Mouse (Mus musculus) erythroid progenitor cell, adult 5-6 weeks (primary cell): ENCODE data around the gene Pes1. TPM values are rescaled to one million over a fixed set of nuclear protein-coding genes. Genes with fewer than 3 reads are reported as not detected.
"Not testable (repeated sequence)": the region's sequence is repeated elsewhere in the genome, so short reads cannot be mapped to it uniquely, and the experiment has no call there.

ENCODE experiments used
- ATAC-seq: replicated peaks from 2 replicates; pipeline ENCODE4 v1.8.0; 2016; ENCODE audit warnings: moderate number of reproducible peaks, mild to moderate bottlenecking, moderate TSS enrichment, inconsistent platforms; ENCODE audit not compliant: poor library complexity, low FRiP score, severe bottlenecking
- total RNA-seq, 2 experiments: library from RNA; stranded (forward) in 1 of 2; stranded (reverse) in 1 of 2; fragments of 150-400 nt in 1 of 2; fragments of 186-747, 209-891 nt in 1 of 2; gene quantifications; 2 replicates each; pipeline versions ENCODE4 v1.2.3 to v1.2.4; 2015 to 2017; ENCODE audit warnings: low replicate concordance in 2 of 2

Gene Pes1
- total RNA-seq, 2 experiments from 2014 or later = 6.3 to 10.5 TPM

GRCm38 (mm10) chr11:3997978-3998720, 34.4 kb downstream of the Pes1 start:
- ATAC-seq = no peak

DNA sequence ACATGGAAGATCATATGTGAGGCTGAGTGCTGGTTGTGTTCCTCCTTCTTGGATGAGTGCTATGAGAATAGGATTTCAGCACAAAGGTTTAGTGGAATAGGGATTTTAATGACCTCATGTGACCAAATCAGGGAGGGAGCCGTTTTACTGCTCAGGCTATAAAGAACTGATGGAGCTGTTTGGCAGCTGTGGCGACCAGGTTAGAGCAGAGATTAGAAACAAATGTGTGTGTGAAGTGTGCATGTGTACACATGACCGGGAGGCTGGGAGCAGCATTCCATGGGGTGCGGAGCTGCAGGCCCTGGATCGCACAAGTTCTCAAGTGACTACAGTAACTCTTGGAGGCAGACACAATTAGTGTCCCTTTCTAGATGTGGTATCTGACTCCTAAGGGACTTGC, 35.8 kb downstream of the Pes1 start:
- no peak for ATAC-seq

DNA sequence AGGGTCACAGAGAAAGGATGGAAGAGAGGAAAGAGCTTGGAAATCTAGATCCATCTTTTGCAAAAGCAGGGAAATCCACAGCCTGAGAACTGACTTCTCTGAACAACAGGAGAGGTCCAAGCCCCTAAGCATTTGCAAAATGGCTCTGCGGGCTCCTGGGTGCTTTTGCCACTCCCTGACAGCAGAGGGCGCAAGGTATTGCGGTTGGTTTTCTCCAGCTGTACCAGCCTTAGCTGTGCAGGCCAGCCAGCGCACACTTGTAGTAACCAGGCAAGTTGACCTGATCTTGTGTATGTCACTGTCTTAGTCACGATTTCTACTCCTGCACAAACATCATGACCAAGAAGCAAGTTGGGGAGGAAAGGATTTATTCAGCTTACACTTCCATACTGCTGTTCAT, 37.8 kb downstream of the Pes1 start:
- peak; percentile 65; the same call in 1 of the 2 replicates for ATAC-seq

DNA sequence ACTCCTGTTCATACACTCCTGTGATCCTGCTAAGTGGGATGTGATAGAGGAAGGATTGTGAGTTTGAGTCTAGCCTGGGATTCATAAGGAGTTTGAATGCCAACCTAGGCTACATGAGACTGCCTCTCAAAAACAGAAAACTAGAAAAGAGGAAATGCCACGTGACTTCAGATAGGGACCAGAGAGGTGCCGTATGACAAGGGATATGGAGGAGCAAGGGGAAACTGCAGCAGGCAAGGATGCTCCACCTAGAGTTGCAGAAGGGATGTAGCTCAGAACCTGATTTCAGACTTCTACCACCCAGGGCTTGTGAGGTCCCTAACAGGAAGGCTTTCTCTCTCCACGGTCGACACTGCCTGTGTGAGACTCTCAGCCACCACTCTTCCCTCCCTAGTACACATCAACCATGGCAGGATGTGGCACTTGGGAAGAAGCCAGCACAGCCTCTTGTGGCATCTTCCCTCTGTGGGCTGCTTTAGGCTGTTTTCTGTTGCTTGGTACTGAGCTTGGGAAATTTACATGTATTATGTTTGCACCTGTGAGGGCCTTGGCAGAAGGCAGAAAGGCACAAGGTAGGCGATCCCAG, 41.5 kb downstream of the Pes1 start:
- ATAC-seq = no peak

- no peak for ATAC-seq
Observed at GRCm38 (mm10) chr11:4006462-4006861, 42.7 kb downstream of the Pes1 start.

DNA sequence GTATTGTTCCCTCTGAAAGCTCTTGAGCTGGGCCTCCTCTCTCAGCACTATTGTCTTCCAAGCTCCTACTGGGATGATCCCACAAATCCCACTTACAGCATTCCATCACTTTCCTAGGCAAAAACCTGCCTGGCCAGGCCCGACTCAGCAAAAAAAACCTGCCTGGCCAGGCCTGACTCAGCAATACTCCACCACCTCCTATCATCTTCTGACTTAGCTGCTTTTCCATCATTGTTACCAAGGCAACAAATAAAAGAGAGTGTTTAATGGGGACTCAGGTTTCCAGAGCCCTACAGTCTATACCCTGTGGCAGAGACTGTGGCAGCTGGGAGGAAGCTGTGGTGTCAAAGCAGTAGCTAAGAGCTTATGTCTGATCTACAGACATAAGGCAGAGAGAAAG, 48.8 kb downstream of the Pes1 start:
- ATAC-seq = no peak

GRCm38 (mm10) chr11:4015796-4016195, 52.0 kb downstream of the Pes1 start:
- not testable (repeated sequence) for ATAC-seq

GRCm38 (mm10) chr11:4022111-4022510, 58.3 kb downstream of the Pes1 start:
- not testable (repeated sequence) for ATAC-seq

- ATAC-seq = no peak
Observed at GRCm38 (mm10) chr11:4023321-4023720, 59.5 kb downstream of the Pes1 start.

DNA sequence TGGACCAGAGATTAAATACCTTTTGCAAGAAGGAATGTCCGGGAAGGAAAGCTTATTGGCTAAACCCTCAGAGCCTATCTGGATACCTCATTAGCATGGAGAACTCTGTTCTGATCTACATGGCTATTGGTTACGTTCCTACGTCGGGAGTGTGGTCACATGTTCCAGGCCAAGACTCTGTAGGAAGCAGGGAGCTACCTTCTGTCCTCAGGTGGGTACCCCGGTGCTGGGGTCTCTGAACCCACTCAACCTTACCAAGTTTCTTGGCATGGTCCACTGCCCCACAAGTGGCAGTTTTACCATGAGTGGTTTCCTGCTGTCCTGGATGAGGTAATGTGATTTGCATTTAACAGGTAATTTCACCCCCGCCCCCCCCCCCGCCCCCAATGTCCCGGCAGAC, 63.3 kb downstream of the Pes1 start:
- no peak for ATAC-seq

DNA sequence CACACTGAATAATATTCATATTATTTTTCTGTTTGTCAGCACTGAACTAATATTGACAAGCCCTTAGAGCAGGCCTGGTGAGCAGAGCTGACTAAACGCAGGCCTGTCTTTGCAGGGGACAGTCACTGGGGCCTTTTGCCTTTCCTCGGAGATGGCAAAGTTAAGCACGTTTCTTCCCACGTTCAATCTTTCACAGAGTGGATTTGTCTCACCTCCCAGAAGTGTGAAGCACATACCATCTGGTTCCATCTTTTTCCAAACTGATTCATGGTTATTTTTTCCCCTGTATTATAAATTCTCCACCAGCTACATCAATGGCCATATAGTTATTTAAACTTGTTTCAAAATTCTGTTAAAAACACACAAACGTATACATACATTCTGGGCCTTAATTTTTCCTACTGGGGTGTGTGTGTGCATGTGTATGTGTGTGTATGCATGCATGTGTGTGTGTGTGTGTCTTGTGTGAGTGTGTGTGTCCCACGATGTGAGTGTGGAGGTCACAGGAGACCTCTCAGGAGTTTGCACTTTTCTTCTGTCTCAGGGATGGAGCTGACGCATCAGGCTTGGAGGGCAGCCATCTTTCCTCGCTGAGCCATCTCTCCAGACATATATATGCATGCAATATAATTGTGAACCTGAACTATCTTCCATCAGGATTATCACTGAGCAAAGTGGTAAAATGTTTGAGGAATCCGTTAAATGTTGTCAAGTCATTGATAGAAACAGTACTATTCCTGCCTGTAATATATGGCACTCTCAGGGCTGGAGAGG, 64.0 kb downstream of the Pes1 start:
- no peak for ATAC-seq

GRCm38 (mm10) chr11:4029343-4029742, 65.6 kb downstream of the Pes1 start:
- no peak for ATAC-seq

Other genes starting within 250 kb of the Pes1 start
- not detected in 2 replicates for gene Osbp2, start 100.1 kb upstream of the Pes1 start, total RNA-seq (2015; ENCODE audit: low replicate concordance)
- not detected in 2 replicates for gene Osbp2, start 100.1 kb upstream of the Pes1 start, total RNA-seq (2017; ENCODE audit: low replicate concordance)
- not detected in 2 replicates for gene 4921536K21Rik, start 68.9 kb upstream of the Pes1 start, total RNA-seq (2015; ENCODE audit: low replicate concordance)
- not detected in 2 replicates for gene 4921536K21Rik, start 68.9 kb upstream of the Pes1 start, total RNA-seq (2017; ENCODE audit: low replicate concordance)
- gene Dusp18, start 68.7 kb upstream of the Pes1 start, total RNA-seq (2015; ENCODE audit: low replicate concordance) = not detected in 2 replicates
- not detected in 2 replicates for gene Dusp18, start 68.7 kb upstream of the Pes1 start, total RNA-seq (2017; ENCODE audit: low replicate concordance)
- 0.42 TPM in 1 of 2 replicates, not detected in the other for gene Slc35e4, start 49.3 kb upstream of the Pes1 start, total RNA-seq (2015; ENCODE audit: low replicate concordance)
- gene Slc35e4, start 49.3 kb upstream of the Pes1 start, total RNA-seq (2017; ENCODE audit: low replicate concordance) = 0.76 TPM in 1 of 2 replicates, not detected in the other
- 26.3 and 26.4 TPM in 2 replicates for gene Tcn2, start 31.8 kb upstream of the Pes1 start, total RNA-seq (2015; ENCODE audit: low replicate concordance)
- 8.5 and 22.8 TPM in 2 replicates for gene Tcn2, start 31.8 kb upstream of the Pes1 start, total RNA-seq (2017; ENCODE audit: low replicate concordance)
- gene 4930556J24Rik, start 12.8 kb downstream of the Pes1 start, total RNA-seq (2015; ENCODE audit: low replicate concordance) = not detected in 2 replicates
- gene 4930556J24Rik, start 12.8 kb downstream of the Pes1 start, total RNA-seq (2017; ENCODE audit: low replicate concordance) = not detected in 2 replicates
- not detected in 2 replicates for gene Gal3st1, start 19.7 kb downstream of the Pes1 start, total RNA-seq (2015; ENCODE audit: low replicate concordance)
- gene Gal3st1, start 19.7 kb downstream of the Pes1 start, total RNA-seq (2017; ENCODE audit: low replicate concordance) = not detected in 2 replicates
- not detected in 2 replicates for gene Sec14l4, start 67.5 kb downstream of the Pes1 start, total RNA-seq (2015; ENCODE audit: low replicate concordance)
- not detected in 2 replicates for gene Sec14l4, start 67.5 kb downstream of the Pes1 start, total RNA-seq (2017; ENCODE audit: low replicate concordance)
- gene Sec14l3, start 100.9 kb downstream of the Pes1 start, total RNA-seq (2015; ENCODE audit: low replicate concordance) = not detected in 2 replicates
- not detected in 2 replicates for gene Sec14l3, start 100.9 kb downstream of the Pes1 start, total RNA-seq (2017; ENCODE audit: low replicate concordance)
- 4.0 and 10.1 TPM in 2 replicates for gene Mtfp1, start 131.5 kb downstream of the Pes1 start, total RNA-seq (2015; ENCODE audit: low replicate concordance)
- gene Mtfp1, start 131.5 kb downstream of the Pes1 start, total RNA-seq (2017; ENCODE audit: low replicate concordance) = 2.8 and 8.0 TPM in 2 replicates
- 13.0 and 17.6 TPM in 2 replicates for gene Sec14l2, start 159.4 kb downstream of the Pes1 start, total RNA-seq (2015; ENCODE audit: low replicate concordance)
- gene Sec14l2, start 159.4 kb downstream of the Pes1 start, total RNA-seq (2017; ENCODE audit: low replicate concordance) = 41.5 and 46.1 TPM in 2 replicates
- gene Rnf215, start 171.2 kb downstream of the Pes1 start, total RNA-seq (2015; ENCODE audit: low replicate concordance) = 2.9 and 6.3 TPM in 2 replicates
- 15.9 and 34.0 TPM in 2 replicates for gene Rnf215, start 171.2 kb downstream of the Pes1 start, total RNA-seq (2017; ENCODE audit: low replicate concordance)
- gene Ccdc157, start 196.3 kb downstream of the Pes1 start, total RNA-seq (2015; ENCODE audit: low replicate concordance) = 0.42 and 0.72 TPM in 2 replicates
- 1.5 and 5.8 TPM in 2 replicates for gene Ccdc157, start 196.3 kb downstream of the Pes1 start, total RNA-seq (2017; ENCODE audit: low replicate concordance)
- 42.2 and 60.4 TPM in 2 replicates for gene Sf3a1, start 196.4 kb downstream of the Pes1 start, total RNA-seq (2015; ENCODE audit: low replicate concordance)
- gene Sf3a1, start 196.4 kb downstream of the Pes1 start, total RNA-seq (2017; ENCODE audit: low replicate concordance) = 23.9 and 24.6 TPM in 2 replicates
- gene Tbc1d10a, start 222.8 kb downstream of the Pes1 start, total RNA-seq (2015; ENCODE audit: low replicate concordance) = 2.2 and 2.5 TPM in 2 replicates
- gene Tbc1d10a, start 222.8 kb downstream of the Pes1 start, total RNA-seq (2017; ENCODE audit: low replicate concordance) = 3.0 and 4.2 TPM in 2 replicates